Mouse (Mus musculus): ENCODE data around the gene Olfr630.
"Not testable (repeated sequence)": the region's sequence is repeated elsewhere in the genome, so short reads cannot be mapped to it uniquely, and the experiment has no call there.

The Olfr630 gene

GRCm38 (mm10) chr7:103757233-103757632 is at the start of gene Olfr630:
Gene Olfr630, minus strand, starts transcription at chr7:103757333.
- DNase-seq (ENCODE audit: low spot score), result no peak

DNA sequence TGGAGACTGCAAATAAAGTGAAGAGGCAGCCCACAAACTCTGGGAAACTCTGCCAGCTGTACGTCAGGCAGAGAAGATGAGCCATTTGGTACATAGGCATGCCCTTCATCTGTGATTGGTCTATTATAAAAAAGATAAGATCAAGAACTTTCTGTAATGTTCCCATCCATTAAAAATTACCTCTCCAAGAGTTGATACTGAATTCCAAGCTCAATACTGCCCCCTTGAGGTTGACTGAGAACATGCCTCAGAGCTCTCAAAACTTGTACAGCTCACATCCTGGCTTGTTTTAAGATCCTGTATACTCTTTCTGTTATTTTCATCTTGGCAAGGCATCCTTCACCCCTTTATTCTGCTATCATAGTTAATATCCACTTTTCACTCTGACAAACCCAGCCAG is 49.7 kb upstream of the Olfr630 start:
- no peak for DNase-seq (ENCODE audit: low spot score)

DNA sequence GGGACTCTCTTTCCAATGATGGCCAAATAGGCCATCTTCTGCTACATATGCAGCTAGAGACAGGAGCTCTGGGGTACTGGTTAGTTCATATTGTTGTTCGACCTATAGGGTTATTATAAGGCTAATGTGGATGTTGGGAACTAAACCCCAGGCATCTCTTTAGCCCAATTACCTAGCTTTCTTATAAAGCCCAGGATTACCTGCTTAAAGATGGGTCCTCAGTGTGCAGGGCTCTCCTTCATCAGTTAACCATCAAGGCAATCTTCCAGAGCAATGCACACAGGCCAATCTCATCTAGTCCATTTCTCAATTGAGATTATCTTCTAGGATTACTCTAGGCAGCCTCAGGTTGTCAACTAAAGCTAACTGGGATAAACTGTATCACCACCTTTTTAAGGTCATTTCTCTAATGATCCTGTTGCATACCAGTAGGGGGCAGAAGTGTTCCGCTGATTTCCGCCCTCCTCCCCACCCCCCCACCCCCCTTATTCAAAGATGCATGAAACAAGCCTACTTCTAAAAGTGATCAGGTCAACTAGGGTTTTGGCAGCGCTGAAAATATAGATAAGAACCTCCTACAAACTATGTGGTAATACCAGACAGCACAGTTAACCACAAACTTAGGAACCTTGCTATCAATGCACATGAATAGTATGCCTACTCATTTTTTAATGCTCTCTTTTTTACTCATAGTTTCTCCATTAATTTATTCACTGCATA is 35.7 kb upstream of the Olfr630 start:
- no peak for DNase-seq (ENCODE audit: low spot score)

- DNase-seq (ENCODE audit: low spot score), result no peak
Measured at GRCm38 (mm10) chr7:103791721-103792120, 34.6 kb upstream of the Olfr630 start, which contains the start of gene Olfr67. Gene Olfr67, minus strand, starts transcription at chr7:103791821.

GRCm38 (mm10) chr7:103779598-103779997 is 22.5 kb upstream of the Olfr630 start, which contains the start of gene Olfr68:
Gene Olfr68, minus strand, starts transcription at chr7:103779698.
- DNase-seq (ENCODE audit: low spot score), result no peak

GRCm38 (mm10) chr7:103777652-103778051 is 20.5 kb upstream of the Olfr630 start:
- DNase-seq (ENCODE audit: low spot score), result not testable (repeated sequence)

DNA sequence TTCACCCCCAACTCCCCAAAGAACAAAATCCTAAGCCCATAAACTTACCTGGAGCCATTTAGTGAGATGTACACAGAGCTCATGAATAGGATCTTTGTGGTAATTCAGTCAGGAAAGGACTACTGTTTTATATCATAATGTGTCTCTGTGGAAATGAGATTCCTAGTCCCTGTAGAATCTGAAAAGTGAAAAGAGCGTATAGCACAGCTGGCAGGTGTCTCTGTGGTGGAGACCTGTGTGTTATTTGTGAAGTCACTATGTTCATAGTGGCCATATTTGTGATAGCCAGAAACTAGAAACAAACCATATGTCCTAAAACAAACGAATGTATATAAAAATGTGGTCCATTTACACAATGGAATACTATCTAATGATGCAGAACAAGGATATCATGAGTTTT is 14.4 kb upstream of the Olfr630 start, which contains the start of gene Olfr69:
Gene Olfr69, minus strand, starts transcription at position 101 of the 400 bp plus-strand sequence.
- no peak for DNase-seq (ENCODE audit: low spot score)

DNA sequence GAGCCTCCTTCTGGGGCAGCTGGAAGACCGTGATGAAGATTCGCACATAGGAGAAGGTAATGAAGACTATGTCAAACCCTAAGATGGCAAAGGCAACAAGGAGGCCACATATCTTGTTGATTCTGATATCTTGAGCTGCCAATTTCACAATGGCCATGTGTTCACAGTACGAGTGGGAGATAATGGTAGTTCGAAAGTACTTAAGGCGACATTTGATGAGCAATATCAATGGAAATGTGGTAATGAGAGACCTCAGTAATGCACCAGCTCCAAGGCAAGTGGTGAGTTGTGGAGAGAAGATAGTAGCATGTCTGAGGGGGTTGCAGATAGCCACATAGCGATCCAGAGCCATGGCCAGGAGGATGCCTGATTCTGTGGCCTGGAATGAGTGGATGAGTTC is 10.6 kb upstream of the Olfr630 start:
- DNase-seq (ENCODE audit: low spot score), result not testable (repeated sequence)

GRCm38 (mm10) chr7:103762212-103762611 is 5.1 kb upstream of the Olfr630 start:
- not testable (repeated sequence) for DNase-seq (ENCODE audit: low spot score)

DNA sequence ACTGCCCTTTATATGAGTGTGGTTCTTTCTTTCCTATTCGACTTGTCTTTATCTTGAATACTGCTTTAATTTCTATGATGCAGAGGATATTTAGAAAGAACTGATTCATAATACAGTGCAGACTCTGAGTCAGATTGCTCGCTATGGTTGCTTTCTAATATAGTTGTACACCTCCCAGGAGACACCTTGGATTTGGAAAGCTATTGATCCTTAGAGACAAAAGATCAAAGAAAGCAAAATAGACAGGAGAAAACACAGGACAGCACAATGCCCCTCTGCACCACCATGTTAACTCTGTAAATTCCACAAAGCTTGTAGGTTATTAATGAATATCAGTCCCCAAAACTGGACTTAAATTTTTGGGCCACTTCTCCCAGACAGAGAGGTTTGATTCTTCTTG is 12.3 kb downstream of the Olfr630 start, which contains the start of gene Olfr629:
Gene Olfr629, minus strand, starts transcription at position 101 of the 400 bp plus-strand sequence.
- no peak for DNase-seq (ENCODE audit: low spot score)

DNA sequence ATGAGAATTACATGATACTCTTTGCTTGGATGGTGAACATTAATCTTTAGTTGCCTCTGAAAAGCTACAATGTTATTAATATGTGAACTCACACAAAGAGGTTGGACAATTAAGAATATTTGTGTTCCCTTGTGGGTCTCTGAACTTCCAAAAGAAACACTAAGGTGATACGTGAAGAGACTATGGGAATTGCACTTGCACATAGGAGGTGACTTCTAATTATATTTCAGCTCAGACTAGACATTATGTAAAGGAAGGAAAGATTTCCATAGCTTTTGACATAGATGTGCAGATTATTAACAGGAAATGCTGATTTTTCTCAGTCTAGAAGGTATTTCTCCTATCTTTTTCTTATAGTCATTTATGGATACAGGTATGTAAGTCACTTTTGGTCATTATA is 27.1 kb downstream of the Olfr630 start, which contains the start of gene Olfr628:
Gene Olfr628, plus strand, starts transcription at position 301 of the 400 bp plus-strand sequence.
- DNase-seq (ENCODE audit: low spot score), result no peak

GRCm38 (mm10) chr7:103716398-103716797 is 40.7 kb downstream of the Olfr630 start:
- not testable (repeated sequence) for DNase-seq (ENCODE audit: low spot score)

- no peak for DNase-seq (ENCODE audit: low spot score)
Measured at GRCm38 (mm10) chr7:103714371-103714770, 42.8 kb downstream of the Olfr630 start, which contains the start of gene Olfr243. Gene Olfr243, plus strand, starts transcription at chr7:103714671.

DNA sequence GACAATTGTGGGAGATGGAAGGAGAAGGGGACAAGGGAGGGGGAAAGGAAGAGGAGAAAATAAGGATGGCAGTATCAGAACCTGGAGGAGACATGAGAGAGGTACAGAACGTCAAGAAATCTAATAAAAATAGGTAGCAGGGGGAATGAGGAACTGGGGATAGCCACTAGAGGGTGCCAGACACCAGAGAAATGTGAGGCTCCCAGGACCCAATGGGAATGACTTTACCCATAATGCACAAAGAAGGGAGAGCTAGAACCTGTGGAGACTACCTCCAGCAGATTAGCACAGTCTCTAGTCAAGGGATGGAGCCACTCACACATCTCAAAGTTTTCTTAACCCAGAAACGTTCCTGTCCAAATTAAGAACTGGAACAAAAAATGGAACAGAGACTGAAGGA is 45.1 kb downstream of the Olfr630 start:
- peak; percentile 13 for DNase-seq (ENCODE audit: low spot score)
